Mouse (Mus musculus): ENCODE measurements around the gene Olfr1359. TPM values are rescaled to one million over a fixed set of nuclear protein-coding genes. Genes with fewer than 3 reads are reported as not detected.
"Not testable (repeated sequence)": the region's sequence is repeated elsewhere in the genome, so short reads cannot be mapped to it uniquely, and the experiment has no call there.

The Olfr1359 gene
- total and polyA plus RNA-seq, 2 experiments from 2014 or later = not detected

DNA sequence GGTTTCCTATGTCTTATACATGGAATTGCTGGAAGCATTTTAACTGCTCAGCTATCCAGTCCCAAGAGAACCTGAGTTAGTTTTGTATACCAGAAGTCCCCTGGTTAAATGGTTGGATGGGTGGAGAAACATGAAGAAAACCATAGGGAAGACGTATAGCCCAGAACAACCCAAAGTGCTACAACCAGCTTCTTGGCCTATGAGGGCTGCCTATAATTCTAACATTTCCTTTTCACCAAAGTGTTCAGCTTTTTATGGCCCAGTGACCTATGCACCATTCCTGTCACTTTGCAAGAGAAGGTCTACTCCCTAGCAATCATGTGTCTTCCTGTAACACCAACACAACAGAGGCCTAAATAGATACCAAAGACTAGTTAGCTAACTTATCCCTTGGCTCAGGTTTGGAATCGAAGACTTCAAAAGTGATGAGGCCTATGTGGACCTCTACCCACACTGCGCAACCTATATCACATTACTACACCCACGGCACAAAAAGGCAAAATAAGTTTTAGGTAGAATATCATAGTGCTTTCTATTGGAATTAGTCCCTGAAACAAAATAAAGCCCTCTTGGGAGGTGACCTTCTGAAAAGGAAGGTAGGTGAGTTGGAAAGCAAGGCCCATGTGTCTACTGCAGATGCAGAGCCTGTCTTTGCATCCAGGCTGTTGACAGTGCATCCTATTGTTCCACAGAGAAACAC is 20.6 kb downstream of the Olfr1359 start:
- H3K9ac ChIP-seq = peak overlapping the region; percentile 40; the same call in 1 of the 2 replicates

DNA sequence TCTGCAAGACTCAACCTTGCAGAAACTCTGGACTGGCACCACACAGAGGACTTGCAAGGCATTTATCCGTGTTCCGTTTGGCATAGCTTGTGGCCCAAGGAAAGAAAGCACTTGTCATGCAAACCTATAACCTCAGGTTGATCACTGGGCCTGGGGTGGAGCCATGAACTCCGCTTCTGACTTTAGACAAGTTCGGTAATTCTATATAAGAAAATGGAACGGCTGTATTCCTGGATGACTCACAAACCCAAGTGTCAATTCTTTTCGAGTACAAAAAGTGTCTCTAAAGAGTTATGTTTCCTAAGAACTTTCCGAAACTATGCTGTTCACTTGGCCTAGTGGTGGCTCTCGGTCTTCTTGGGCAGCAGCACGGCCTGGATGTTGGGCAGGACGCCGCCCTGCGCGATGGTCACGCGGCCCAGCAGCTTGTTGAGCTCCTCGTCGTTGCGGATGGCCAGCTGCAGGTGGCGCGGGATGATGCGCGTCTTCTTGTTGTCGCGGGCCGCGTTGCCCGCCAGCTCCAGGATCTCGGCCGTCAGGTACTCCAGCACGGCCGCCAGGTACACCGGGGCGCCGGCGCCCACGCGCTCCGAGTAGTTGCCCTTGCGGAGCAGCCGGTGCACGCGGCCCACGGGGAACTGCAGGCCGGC is 23.3 kb downstream of the Olfr1359 start:
- H3K9ac ChIP-seq = peak overlapping the region; percentile 31; the same call in 1 of the 2 replicates
- H3K4me1 ChIP-seq (ENCODE audit: insufficient read depth) = peaks cover 15% of the 10 kb centered on the region
- not testable (repeated sequence) for DNase-seq; ATAC-seq; H3K27me3 ChIP-seq (ENCODE audit: insufficient read depth, low read length); H3K27ac ChIP-seq (ENCODE audit: low read depth, low read length); H3K9me3 ChIP-seq (ENCODE audit: low read length); H3K36me3 ChIP-seq (ENCODE audit: insufficient read depth)
- 1% methylated on average over 19 of the region's 44 CpGs for WGBS
- H3K4me2 ChIP-seq (ENCODE audit: low read depth) = peak overlapping the region; percentile 63
- H3K4me3 ChIP-seq (ENCODE audit: low read depth, low read length) = peak overlapping the region; percentile 38

More for the DNA sequence above, 20.6 kb downstream of the Olfr1359 start:
- Histone ChIP-seq H3K4me2 (ENCODE audit: low read depth) (peak overlapping the region; percentile 77), H3K27ac (ENCODE audit: low read depth, low read length) (0 out of 2 replicates have a peak overlapping the region, but pooled peaks have one; percentile 66), H3K4me1 (ENCODE audit: insufficient read depth) (peaks cover 21% of the 10 kb centered on the region), H3K4me3 (ENCODE audit: low read depth, low read length) (peak overlapping the region; percentile 37), H3K27me3 (ENCODE audit: insufficient read depth, low read length) (no peaks in the 10 kb centered on the region), H3K9me3 (ENCODE audit: low read length) (no peaks in the 10 kb centered on the region), H3K36me3 (ENCODE audit: insufficient read depth) (no peaks in the 10 kb centered on the region)
- 61% methylated on average over 4 of the region's 4 CpGs for WGBS
- TF ChIP-seq CTCF (IDR thresholded peaks at IDR 0.05; ENCODE audit: low read depth) = no peak
- DNase-seq (no peak), ATAC-seq (no peak)

DNA sequence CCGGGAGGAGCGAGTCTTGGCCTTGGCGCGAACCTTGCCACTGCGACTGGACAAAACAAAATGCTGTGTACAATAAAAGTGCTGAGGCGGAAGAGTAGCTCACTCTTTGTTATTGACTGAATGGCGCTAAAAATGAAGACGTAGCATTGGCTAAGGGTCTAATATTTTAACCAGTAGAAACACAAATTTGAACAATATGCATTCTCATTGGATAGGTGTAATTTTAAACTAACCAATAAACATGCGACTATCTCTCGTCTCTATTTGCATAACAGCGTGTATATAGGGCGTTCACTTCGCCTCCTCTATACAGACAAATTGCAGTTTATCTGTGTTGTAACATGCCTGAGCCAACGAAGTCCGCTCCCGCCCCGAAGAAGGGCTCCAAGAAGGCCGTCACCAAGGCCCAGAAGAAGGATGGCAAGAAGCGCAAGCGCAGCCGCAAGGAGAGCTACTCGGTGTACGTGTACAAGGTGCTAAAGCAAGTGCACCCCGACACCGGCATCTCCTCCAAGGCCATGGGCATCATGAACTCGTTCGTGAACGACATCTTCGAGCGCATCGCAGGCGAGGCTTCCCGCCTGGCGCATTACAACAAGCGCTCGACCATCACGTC is 24.0 kb downstream of the Olfr1359 start, which contains the start of gene Hist1h2bm:
Hist1h2bm (plus strand) TSS at position 288 of the 616 bp plus-strand sequence.
- H3K4me2 ChIP-seq (ENCODE audit: low read depth) = peak within 1 kb of the TSS; percentile 63
- peak within 1 kb of the TSS; percentile 70 for H3K27ac ChIP-seq (ENCODE audit: low read depth, low read length)
- H3K36me3 ChIP-seq (ENCODE audit: insufficient read depth); H3K27me3 ChIP-seq (ENCODE audit: insufficient read depth, low read length); H3K9me3 ChIP-seq (ENCODE audit: low read length): not testable (repeated sequence)
- DNase-seq = peak; percentile 92
- peak; percentile 96 for ATAC-seq
- H3K4me1 ChIP-seq (ENCODE audit: insufficient read depth) = peaks cover 15% of the 10 kb centered on the region
- H3K4me3 ChIP-seq (ENCODE audit: low read depth, low read length) = peak within 1 kb of the TSS; percentile 38
- H3K9ac ChIP-seq = peak within 1 kb of the TSS; percentile 50
- WGBS = 4% methylated on average over 37 of the region's 37 CpGs

DNA sequence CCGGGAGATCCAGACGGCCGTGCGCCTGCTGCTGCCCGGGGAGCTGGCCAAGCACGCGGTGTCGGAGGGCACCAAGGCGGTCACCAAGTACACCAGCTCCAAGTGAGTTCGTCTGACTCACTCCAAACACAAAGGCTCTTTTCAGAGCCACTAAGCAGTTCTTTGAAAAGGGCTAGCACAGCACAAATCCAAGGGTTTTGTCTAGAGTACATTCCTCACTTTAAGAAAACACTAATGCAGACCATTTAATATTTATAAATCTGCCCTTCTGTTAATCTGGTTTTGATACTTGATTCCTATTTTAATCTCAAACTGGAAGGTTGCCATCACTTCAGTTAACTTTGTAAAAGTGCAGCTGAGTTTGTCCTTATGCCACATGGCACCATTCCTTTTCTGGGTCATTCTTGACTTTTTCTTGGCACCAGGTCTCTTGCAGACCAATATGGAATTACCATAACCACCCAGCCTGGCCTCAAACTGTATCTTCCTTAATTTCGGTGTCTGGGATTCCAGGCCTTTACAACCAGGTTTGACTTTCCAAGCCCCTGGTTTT is 24.5 kb downstream of the Olfr1359 start:
- Histone ChIP-seq H3K36me3 (ENCODE audit: insufficient read depth) (no peaks in the 10 kb centered on the region), H3K9ac (peak overlapping the region; percentile 50), H3K9me3 (ENCODE audit: low read length) (no peaks in the 10 kb centered on the region), H3K4me1 (ENCODE audit: insufficient read depth) (peaks cover 15% of the 10 kb centered on the region), H3K4me2 (ENCODE audit: low read depth) (peak overlapping the region; percentile 63), H3K27me3 (ENCODE audit: insufficient read depth, low read length) (no peaks in the 10 kb centered on the region), H3K27ac (ENCODE audit: low read depth, low read length) (peak overlapping the region; percentile 70; the same call in 1 of the 2 replicates), H3K4me3 (ENCODE audit: low read depth, low read length) (peak overlapping the region; percentile 38)
- no peak for TF ChIP-seq CTCF (IDR thresholded peaks at IDR 0.05; ENCODE audit: low read depth)
- WGBS = 3% methylated on average over 11 of the region's 11 CpGs
- DNase-seq (peak; percentile 49), ATAC-seq (peak; percentile 37)

DNA sequence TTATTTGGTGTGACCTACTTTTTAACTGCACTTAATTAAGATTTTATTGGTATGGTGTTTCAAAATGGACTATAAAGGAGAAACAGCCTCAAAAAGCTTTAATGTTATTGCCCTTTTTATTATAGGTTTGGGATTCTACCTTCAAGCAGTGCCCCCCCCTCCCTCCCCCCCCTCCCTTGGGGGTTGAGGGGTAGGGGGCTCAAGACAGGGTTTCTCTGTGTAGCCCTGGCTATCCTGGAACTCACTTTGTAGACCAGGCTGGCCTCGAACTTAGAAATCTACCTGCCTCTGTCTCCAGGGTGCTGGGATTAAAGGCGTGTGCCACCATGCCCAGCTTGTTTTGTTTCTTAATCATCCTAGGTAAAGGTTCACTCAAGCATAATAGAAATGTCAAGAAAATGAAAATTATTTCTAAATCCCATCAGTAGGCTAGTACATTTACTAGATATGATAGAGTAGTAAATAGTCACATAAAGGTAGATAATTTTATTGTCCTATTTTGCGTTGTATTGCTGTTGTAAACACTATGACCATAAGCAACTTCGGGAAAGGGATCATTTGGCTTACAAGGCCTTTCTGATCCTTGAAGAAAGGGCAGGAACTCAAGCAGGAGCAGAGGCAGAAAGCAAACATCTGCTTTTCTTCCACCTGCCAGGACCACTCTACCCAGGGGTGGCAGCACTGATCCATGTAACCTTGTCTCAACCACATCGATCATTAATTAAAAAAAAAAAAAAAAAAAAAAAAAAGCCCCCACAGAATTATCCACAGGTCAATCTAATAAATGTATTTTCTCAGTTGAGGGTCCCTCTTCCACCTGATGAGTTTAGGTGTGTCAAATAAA is 25.3 kb downstream of the Olfr1359 start:
- DNase-seq (no peak), ATAC-seq (no peak)
- WGBS = 22% methylated on average over 5 of the region's 5 CpGs
- H3K9ac ChIP-seq = no peak overlapping the region
- H3K36me3 ChIP-seq (ENCODE audit: insufficient read depth) = no peaks in the 10 kb centered on the region
- no peak overlapping the region for H3K4me3 ChIP-seq (ENCODE audit: low read depth, low read length)
- H3K27ac ChIP-seq (ENCODE audit: low read depth, low read length) = no peak overlapping the region
- H3K27me3 ChIP-seq (ENCODE audit: insufficient read depth, low read length) = no peaks in the 10 kb centered on the region
- H3K4me1 ChIP-seq (ENCODE audit: insufficient read depth) = peaks cover 11% of the 10 kb centered on the region
- H3K4me2 ChIP-seq (ENCODE audit: low read depth) = peak overlapping the region; percentile 63; the same call in 1 of the 2 replicates
- TF ChIP-seq CTCF (IDR thresholded peaks at IDR 0.05; ENCODE audit: low read depth) = no peak
- H3K9me3 ChIP-seq (ENCODE audit: low read length) = no peaks in the 10 kb centered on the region

DNA sequence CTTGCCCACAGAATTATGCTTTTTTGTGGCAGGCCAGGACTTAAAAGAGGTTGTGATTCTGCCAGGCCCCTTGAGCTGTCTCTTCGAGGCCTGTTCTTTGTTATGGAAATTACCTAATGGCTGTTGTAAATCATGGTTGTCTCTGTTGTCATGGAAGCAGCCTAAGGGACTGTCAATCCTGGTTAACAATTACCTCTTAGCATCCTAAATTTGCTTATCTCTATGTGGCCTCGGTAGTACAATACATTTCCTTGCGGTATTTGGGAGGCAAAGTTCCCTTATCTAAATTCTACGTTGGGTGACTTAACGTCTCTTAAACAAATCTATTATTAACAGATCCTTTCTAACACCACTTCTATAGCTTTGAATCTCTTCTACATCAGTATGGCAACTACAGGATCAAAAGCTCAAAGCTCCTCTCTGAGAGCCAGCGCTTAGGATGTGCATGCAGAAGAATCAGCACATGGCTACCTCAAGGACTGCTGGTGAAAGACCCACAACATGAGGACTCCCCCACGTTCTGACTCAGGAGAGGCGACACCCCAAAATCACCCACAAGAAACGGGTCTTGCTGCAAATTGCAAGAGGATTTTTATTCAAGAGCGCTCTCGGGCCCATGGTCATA is 30.1 kb downstream of the Olfr1359 start:
- H3K4me2 ChIP-seq (ENCODE audit: low read depth) = no peak overlapping the region
- ATAC-seq (peak; percentile 55), DNase-seq (peak; percentile 11)
- H3K27me3 ChIP-seq (ENCODE audit: insufficient read depth, low read length) = no peaks in the 10 kb centered on the region
- no peak overlapping the region for H3K4me3 ChIP-seq (ENCODE audit: low read depth, low read length)
- no peaks in the 10 kb centered on the region for H3K4me1 ChIP-seq (ENCODE audit: insufficient read depth)
- no peaks in the 10 kb centered on the region for H3K9me3 ChIP-seq (ENCODE audit: low read length)
- WGBS = 29% methylated on average over 11 of the region's 11 CpGs
- no peak for TF ChIP-seq CTCF (IDR thresholded peaks at IDR 0.05; ENCODE audit: low read depth)
- H3K36me3 ChIP-seq (ENCODE audit: insufficient read depth) = no peaks in the 10 kb centered on the region
- H3K9ac ChIP-seq = no peak overlapping the region
- no peak overlapping the region for H3K27ac ChIP-seq (ENCODE audit: low read depth, low read length)

Measured in forebrain, postnatal 0 days (tissue).